Mouse (Mus musculus) urinary bladder, postnatal 4 days (tissue): ENCODE measurements at regions not wholly inside any gene's neighbourhood (a gene's known extent, or its start where the extent isn't known, plus 50 kb on each side); places are given as distances from the start of the nearest gene placed in this dataset.

ENCODE experiments used
- DNase-seq, 2 experiments: peaks; one replicate each; pipeline ENCODE4 v3.0.0; 2021 to 2022; ENCODE audit warnings: low spot score in 2 of 2

DNA sequence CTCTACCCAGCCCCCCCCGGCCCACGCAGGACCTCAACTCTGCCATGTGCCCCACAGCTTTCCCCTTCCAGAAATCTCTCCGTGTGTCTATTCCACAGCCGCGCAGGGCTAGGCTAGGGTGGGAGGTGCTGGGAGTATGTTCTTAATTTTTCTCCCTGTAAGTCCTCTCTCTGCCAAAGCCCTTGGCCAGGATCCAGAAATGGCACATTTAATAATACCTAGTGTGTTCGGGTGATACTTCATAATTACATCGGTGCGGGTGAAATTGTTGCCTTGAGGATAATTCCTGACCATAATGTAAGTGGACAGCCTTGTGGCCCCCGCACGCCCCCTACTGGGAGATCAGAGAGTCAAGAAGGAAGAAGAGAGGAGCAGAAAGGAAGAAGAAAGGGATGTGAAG, 1093.5 kb downstream of the Mrps31 start:
- DNase-seq = peak; percentile 62 to 80

DNA sequence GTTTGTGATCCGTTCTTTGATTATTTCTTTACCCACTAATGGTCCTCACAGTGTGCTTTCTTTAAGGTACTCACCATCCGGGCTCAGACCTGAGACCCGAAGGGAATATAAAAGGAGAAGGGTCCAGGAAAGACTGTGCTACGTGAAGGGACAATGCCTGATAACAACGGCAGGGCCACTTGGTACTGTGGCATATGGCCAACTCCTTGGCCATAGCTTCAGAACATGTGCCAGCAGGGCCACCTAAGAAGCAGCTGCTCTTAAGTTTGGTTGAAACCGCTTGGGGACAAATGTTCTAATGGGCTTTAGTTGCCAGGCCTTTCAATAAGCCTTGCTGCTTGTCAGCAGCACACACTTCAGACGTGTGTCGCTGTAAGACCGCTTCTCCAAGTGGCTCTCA, 1094.1 kb downstream of the Mrps31 start:
- DNase-seq = no peak

DNA sequence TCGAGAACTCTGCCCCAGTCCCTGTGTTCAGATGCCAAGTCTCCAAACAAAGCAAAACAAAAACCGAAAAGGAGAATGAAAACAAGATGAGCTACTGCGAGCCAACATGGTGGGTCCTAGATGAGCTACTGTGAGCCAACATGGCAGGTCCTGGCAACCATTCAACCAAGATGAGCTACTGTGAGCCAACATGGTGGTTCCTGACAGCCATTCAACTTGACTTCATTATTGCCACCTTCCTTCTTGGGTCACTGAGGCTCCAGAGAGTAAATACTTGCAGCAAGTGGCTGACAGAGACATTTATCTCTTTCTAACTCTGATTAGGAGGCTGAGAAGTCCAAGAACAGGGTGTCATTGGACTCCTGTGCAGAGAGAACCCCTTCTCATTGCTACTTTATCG, 1094.8 kb downstream of the Mrps31 start:
- DNase-seq = no peak

DNA sequence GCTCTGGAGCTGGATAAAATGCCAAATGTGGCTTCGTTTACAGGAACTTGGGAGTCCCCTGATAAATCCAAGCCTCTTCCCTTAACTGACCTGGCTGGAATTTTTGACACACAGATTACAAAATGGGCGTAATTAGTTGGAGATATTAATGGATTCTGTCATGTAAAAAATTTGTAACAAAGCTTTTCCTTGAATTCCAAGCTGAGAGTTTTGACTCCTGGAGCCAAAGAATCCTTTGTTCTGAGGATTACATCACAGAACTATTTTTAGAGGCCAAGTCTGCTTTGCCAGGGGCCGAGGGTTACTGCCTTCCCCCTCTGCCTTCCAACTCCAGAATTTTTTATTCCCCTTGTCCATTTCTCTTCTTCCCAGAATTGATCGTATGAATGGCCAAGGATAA, 1096.5 kb downstream of the Mrps31 start:
- DNase-seq = no peak

DNA sequence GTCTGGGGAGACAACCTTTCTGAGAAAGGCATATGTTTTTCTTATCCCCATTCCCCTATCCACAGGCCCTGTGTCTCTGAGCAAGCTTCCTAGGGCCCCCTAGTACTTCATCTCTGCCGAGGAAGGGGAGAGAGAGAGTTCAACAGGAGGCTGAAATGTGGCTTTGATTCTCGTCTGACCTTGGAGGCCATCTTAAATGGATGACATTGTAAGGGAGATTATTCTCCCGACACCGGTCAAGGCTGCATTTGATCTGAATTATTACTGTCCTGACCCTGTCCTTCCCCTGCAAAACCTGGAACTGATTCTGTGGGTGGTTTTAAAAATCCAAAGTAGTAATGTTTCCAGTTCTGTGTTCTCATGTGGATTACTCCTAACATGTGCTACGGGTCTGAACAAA, 1098.9 kb downstream of the Mrps31 start:
- DNase-seq = no peak

DNA sequence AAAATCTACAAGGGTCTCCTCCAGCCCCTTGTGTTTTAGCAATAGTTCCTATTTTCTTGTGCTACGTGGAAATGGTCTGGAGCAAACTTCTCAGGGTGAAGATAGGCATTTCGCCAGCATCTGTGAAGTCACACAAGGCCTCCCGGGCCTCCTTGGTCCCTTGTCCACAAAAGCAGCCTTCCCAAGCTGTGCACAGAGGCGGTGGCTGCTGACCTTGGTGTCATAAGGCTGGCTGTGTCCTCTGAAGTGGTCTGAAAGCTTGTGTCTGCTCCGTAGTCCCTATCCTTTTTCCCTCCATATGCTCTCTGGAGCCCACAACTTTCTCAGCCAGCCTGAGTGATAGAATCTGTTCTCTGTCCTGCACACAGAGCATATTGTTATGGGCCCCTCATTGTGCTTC, 1099.4 kb downstream of the Mrps31 start:
- DNase-seq = no peak

DNA sequence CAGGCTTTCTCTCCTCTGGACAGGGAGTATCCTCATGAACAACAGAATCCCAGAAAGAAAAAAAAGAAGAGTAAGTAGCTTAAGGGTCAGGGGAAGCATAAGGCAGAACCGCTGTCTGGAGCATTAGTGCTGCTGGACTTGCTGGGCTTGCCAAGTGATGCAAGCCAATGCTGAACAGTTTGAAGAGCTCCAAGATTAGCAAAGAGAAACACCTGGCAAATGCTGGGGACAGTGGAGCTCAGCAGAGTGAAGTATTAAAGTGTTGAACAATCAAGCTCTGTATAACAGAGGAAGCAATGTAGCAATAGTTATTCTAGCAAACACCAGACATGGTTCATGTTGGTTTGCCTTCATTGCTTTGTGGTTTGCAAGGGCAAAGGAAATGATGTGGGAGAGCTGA, 1100.1 kb downstream of the Mrps31 start:
- DNase-seq = peak in 1 of 2 experiments; percentile 35

DNA sequence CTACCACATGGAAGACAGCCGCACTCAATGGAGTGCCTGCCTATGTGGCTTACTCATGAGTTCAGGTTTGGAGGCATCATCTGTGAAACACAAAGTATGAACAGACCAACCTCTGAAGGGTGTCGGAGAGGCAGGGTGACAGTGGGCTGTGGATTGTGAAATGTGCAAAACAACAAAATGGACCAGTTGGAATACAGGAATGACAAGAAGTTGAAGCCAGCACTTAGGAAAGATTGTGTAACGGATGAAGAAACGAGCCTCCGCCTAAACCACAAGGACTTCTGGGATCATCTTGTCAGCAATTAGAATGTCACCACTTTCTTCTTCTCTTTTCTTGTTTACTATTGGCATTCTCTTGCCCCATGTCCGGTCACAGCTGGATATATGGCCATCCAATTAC, 1100.6 kb downstream of the Mrps31 start:
- DNase-seq = no peak

DNA sequence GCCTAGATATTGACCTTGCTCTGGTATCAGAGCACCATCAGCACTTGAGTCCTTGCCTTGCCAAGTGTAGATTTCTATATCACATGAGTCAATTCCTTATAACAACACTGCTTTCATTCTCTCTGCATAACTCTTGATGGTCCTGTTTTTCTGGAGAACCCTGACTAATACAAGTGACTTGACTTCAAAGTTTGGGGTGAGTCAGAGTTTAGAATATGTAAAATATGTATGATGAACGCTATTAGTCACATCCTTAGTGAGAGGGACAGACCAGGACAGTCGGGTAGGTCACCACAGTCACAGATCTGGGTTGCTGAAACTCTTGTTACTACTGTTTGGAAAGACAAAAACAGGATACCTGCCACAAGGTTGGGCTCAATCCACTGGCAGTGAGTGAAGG, 1105.3 kb downstream of the Mrps31 start:
- no peak for DNase-seq

DNA sequence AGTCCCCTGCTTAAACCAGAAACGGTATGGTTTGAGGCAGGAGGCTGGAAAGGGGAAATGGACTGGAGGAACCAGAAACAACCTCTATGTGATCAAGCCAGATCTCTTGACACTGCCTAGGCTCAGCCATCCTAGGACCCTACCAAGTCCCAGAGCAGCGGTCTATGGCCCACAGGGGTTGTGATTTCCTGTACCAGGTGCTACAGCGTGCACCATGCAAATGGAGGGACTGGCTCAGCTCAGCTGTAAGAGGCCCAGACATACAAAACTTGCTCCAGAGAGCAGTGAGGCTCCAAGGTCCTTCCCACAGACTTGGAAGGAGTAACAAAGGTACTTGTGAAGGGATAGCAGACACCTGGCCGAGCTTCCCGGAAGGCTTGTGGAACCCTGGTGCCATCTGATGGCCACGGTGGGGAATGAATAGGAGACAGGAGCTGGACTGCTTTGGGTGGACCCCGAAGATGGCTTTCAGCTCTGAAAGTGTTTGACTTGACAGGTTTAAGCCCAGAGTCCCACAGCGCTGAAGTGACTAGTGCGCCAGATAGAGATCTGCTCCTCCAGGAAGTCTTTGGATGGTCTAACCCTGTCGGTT, 1120.5 kb downstream of the Mrps31 start:
- DNase-seq = no peak

DNA sequence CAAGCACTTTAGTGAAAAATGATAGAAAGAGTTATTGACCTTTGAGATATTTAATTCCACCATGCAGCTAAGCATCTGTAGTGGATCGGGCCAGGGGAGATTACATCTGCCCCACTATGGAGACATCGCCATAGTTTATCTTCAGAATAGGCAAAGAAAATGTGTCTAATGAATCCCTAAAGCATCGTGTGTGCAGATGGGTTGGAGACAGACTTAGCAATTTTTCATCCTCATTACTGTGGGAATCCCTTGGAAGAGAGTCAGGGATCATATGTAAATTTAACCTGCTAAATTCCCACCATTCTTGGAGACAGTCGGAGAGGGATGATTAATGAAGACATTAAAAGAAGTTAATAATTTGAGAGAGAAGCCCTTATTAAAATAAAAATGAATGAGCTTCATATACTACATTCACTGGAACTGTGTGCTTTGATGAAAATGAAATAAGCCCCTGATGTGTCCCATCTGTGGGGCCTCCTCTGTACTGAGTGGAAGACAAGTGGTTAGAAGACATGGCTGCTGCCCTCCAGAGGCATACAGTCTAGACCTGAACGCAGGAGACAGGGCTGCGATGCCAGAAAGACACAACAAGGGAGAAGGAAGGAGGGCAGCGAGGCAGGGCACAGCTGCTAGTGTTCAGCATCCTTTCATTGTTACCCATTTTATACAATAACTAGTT, 1126.7 kb downstream of the Mrps31 start:
- no peak for DNase-seq

DNA sequence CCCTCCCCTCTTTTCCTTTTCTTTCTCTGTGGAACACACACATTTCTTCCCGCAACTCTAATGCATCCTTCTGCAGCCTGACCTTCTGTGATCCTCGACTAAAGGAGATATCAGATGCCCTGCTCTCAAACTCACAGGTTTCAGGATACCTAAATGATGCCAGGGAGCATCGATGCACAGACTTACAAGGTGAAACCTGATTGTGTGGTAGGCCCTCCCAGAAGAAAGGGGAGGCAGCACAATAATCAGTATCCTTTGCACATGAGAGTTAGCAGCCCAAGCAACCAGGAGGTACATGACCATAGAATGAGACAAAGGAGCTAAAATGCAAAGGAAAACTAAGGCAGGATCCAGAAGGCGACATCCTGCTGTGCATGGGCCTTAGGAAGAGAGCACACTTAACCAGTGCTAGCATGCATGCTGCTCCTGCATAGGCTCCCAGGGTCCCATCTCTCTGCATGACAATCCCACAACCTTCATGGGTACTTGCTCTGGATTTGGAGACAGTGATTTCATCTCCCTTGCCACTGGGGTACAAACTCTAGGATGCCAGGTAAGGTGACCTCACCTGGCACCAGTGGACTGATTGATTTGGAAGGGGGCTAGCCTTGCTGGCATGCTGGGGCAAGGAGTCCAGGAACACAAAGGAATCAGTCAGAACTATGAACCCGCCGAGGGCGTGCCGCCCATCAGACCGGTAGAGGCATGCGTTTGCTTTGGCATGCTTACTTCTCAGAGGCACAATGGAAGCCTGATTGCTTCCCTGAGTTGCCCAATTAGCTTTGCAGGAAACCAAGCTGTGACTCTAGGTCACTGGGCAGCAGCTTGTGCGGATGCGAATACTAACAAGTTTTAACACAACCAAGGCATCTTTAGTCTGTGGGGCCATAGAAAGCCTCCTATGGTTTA, 1142.7 kb downstream of the Mrps31 start:
- DNase-seq = no peak

DNA sequence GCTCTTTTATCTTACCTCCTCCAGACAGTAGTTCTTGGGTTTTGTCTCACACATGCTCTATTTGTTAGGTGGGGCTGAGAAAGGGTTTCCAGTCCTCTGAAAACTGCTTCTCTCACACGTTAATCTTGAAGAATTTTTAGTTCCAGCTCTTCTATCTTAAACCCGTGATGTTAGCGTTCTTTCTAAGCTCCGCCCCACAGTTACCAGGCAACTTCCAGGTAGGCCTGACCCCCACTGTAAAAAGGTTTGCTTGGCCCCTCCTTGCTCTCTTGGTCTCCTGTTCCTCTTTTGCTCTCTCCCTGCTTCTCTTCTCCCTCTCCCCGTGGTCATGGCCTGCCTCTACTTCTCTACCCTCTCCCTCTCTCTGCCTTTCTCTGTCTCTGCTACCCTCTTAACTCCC, 1149.7 kb downstream of the Mrps31 start:
- DNase-seq = no peak

DNA sequence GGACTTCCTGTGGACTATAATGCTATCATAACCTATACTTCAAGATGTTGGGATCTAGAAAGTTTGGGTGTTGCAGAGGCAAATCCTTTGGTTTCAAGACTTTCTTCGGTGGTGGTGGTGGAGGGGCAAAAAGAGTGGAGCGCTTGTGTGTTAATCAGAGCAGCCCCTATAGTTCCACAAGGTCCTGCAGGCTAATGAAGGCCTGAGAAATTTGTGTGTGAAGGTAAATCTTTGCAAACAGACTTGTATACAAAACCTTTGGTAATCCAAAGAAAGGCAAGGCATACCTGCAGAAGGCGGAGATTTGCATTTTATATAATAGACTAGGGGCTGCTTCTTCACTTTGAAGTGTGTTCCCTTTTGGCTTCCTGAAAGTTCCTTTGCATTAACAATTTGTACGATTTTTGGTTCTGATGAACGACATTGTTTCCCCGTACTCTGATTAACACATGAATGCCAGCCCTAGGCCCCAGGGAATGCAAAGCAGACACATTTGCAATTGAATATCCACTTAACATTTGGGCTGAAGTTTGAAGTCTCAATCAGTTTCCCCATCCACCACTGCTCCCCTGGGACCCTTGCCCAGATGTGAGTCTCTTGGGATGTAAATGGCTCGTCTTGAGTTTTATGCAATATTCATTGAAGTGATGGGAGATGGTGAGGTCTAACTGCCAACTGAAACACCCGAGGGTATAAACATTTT, 1150.7 kb downstream of the Mrps31 start:
- DNase-seq = no peak

DNA sequence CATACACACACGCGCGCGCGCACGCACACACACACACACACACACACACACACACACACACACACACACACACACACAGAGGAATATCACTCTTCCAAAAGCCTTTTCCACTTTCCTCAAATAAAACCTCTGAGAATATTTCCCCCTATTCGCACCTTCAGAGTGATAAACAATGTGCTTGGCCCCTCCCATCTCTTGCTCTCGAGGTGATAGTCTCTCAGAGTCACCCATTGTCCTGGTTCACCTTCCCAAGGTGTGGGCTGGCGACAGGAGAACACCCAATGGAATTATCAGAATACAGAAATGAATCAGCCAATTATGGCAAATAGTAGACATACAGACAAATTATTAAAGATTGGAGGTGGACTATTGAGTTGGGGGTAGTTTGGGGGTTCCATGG, 1151.3 kb downstream of the Mrps31 start:
- DNase-seq = no peak

DNA sequence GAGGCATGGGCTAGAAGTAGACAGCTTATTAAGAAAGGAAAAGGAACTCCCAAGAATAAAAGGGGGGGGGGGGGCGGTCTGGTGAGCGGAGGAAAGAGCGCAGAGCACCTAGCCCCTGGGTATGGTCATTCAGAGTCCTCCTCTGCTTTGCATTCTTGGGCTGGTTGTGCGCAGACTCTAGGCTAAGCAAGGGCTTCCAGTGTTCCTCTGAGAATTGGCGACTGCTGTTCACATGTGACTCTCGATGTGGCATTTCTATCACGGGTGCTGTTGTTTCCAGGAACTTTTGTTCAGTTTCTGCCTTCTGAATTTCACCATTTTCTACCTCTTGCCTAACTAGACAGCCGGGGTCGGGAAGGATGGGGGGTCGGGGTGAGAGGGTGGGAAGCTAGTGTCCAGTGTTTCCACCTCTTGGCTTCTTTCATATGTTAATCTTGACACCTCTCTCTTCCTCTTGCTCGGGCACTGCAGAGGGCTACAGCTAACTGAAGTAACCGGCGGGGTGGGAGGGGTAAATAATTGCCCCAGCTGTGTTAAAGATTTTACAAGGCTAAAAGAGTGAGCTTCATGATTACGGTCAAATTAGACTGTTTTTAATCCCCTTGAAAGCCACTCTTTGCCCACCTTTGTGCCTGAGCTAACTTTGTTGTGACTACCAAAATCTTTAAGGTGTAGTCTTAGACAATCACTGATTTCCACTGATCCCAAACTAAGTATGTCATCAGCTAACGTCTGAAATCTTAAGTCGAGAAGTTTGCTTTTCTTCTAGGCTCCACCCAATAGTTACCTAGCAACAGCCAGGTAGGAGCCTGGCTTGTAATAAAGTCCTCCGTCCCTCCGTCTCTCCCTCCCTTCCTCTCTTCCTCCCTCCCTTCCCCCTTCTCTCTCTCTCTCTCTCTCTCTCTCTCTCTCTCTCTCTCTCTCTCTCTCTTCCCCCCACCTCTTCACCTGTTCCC, 1152.2 kb downstream of the Mrps31 start:
- DNase-seq = no peak

DNA sequence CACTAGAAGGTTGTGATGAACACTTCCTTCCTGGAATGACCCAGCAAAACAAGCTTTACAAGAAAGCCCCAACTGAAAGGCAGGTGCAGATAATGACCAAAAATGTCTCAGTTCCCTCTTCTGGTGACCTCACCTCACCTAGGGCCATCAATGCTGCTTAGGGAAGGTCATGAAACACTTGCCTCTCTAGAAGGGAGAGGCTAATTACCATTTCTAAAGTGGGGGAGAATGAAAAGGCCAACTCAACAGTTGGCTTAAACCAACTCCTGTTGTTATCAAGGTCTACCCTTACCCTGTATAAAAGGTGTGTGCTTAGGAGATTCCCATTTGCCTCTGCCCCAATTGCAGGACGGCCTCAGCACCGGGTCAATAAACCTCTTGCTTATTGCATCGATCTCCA, 1156.7 kb downstream of the Mrps31 start:
- no peak for DNase-seq

DNA sequence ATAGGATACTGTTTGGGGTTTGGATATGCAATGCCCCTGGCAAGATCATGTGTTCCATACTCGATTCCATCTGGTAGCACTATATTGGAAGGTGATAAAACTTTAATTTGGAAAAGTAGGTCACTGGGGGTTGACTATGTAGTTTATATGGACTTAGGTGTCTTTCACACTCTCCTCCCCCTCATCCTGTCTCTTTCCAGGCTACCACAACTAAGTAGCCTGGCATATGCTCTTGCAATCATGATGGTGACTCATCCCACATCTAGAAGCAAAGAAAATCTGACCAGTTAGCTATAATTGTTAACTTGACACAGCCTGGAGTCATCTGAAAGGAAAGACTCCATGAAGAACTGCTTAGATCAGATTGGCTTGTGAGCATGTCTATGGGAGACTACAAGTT, 1154.3 kb downstream of the Adam3 start:
- DNase-seq = no peak

DNA sequence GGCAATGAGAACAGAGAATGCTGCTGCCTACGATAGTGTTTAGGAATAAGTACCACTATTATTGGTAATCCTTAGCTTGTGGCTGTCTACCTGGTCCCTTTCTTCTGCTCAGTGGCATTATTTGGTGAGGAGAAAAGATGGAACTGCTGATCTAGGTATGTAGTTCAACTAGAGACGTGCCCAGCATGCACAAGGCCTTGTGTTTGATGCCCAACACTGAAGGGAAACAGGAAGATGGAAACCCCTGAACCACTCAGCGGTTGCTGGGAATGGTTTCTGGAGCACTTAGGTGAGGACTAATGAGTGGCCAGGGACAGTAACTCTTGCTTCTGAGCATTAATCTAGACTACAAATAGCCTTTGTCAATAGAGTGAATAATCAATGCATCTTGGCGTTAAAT, 1145.5 kb downstream of the Adam3 start:
- DNase-seq = no peak

DNA sequence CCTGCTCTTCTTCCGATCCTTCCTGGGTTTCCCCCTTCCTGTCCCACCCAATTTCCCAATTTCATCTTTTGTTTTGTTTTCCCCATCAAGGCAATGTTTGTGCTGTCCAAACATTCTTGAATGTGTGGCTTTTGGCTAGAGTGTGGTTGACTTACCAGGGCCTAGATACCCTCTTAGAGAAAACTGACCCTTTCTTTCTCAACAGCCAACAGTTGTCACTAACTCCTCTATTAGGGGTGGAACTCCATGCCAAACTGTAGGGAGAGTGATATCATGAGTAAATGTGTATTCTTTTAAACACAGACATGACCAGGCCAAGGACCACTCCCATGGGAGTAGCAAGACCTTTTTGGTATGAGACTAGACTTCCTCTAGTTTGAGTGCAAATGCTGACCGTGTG, 1145.0 kb downstream of the Adam3 start:
- DNase-seq = no peak
